Mouse (Mus musculus) embryonic facial prominence, embryonic 10.5 days (tissue): ENCODE measurements around the gene Lrig2. TPM values are rescaled to one million over a fixed set of nuclear protein-coding genes. Genes with fewer than 3 reads are reported as not detected.

Experiments used
- DNase-seq: peaks from one replicate; pipeline ENCODE4 v3.0.0-alpha.2; 2017; ENCODE audit warnings: low spot score
- H3K27ac ChIP-seq: fragments of 300-500 bp; sonication (generic); replicated peaks from 2 replicates; pipeline ENCODE4 v1.5.1; 2016; ENCODE audit warnings: mild to moderate bottlenecking
- H3K27me3 ChIP-seq: fragments of 300-500 bp; sonication (generic); replicated peaks from 2 replicates; pipeline ENCODE4 v1.6.1; 2016; ENCODE audit warnings: low read depth, mild to moderate bottlenecking; ENCODE audit not compliant: poor library complexity, severe bottlenecking
- H3K36me3 ChIP-seq: fragments of 300-500 bp; sonication (generic); replicated peaks from 2 replicates; pipeline ENCODE4 v1.6.1; 2016; ENCODE audit warnings: mild to moderate bottlenecking, moderate library complexity
- H3K4me1 ChIP-seq: fragments of 300-500 bp; sonication (generic); 2 replicates; pipeline ENCODE4 v1.6.1; 2016
- H3K4me3 ChIP-seq: fragments of 300-500 bp; sonication (generic); 2 replicates; pipeline ENCODE4 v1.5.1; 2016; ENCODE audit warnings: mild to moderate bottlenecking, moderate library complexity
- H3K9me3 ChIP-seq: fragments of 300-500 bp; sonication (generic); 2 replicates; pipeline ENCODE4 v1.6.1; 2016; ENCODE audit warnings: mild to moderate bottlenecking
- WGBS: fragments of 180-500 bp; shearing (Covaris S2); methylation state at CpG from one replicate; pipeline ENCODE4 v1.1.7; 2016; 5-methylcytosine and 5-hydroxymethylcytosine counted together
- polyA plus RNA-seq: library from polyadenylated mRNA; unstranded; fragments of >200 nt; fragmentation: Nextera tagmentation; extraction: Ambion mirVana; gene quantifications from 2 replicates; pipeline ENCODE4 v1.2.1, GENCODE M21; 2016

Lrig2 gene
- polyA plus RNA-seq, 1 experiment from 2014 or later = 19.1 TPM

- 80% methylated on average over 1 of the region's 1 CpGs for WGBS
- Histone ChIP-seq H3K4me3 (no peak overlapping the region), H3K27ac (no peak overlapping the region), H3K4me1 (no peaks in the 10 kb centered on the region), H3K9me3 (no peaks in the 10 kb centered on the region), H3K27me3 (no peaks in the 10 kb centered on the region), H3K36me3 (peaks cover 74% of the 10 kb centered on the region)
- DNase-seq = no peak
These were observed 30.6 kb downstream of the Lrig2 start for GRCm38 (mm10) chr3:104480946-104481719.

- no peak for DNase-seq
- no peaks in the 10 kb centered on the region for H3K4me1 ChIP-seq
- 94% methylated on average over 1 of the region's 1 CpGs for WGBS
- H3K27ac ChIP-seq = no peak overlapping the region
- no peak overlapping the region for H3K4me3 ChIP-seq
- peaks cover 69% of the 10 kb centered on the region for H3K36me3 ChIP-seq
- H3K9me3 ChIP-seq = no peaks in the 10 kb centered on the region
- no peaks in the 10 kb centered on the region for H3K27me3 ChIP-seq
These were observed 33.7 kb downstream of the Lrig2 start for GRCm38 (mm10) chr3:104478056-104478455.

- WGBS = 83% methylated on average over 3 of the region's 3 CpGs
- no peak for DNase-seq
- Histone ChIP-seq H3K4me1 (no peaks in the 10 kb centered on the region), H3K36me3 (peaks cover 37% of the 10 kb centered on the region), H3K27ac (no peak overlapping the region), H3K27me3 (no peaks in the 10 kb centered on the region), H3K9me3 (no peaks in the 10 kb centered on the region), H3K4me3 (no peak overlapping the region)
These were observed 42.3 kb downstream of the Lrig2 start for GRCm38 (mm10) chr3:104469421-104469820.

- Histone ChIP-seq H3K27ac (no peak overlapping the region), H3K27me3 (no peaks in the 10 kb centered on the region), H3K4me3 (no peak overlapping the region), H3K4me1 (no peaks in the 10 kb centered on the region), H3K36me3 (peaks cover 99% of the 10 kb centered on the region), H3K9me3 (no peaks in the 10 kb centered on the region)
- 81% methylated on average over 2 of the region's 2 CpGs for WGBS
- no peak for DNase-seq
These were observed 50.5 kb downstream of the Lrig2 start for GRCm38 (mm10) chr3:104461226-104461625.

GRCm38 (mm10) chr3:104458588-104458987 lies 53.1 kb downstream of the Lrig2 start:
- Histone ChIP-seq H3K27ac (no peak overlapping the region), H3K4me1 (no peaks in the 10 kb centered on the region), H3K9me3 (no peaks in the 10 kb centered on the region), H3K4me3 (no peak overlapping the region), H3K27me3 (no peaks in the 10 kb centered on the region), H3K36me3 (peaks cover 96% of the 10 kb centered on the region)
- 84% methylated on average over 1 of the region's 1 CpGs for WGBS
- no peak for DNase-seq

GRCm38 (mm10) chr3:104455506-104456275 lies 56.0 kb downstream of the Lrig2 start:
- Histone ChIP-seq H3K9me3 (no peaks in the 10 kb centered on the region), H3K36me3 (peaks cover 73% of the 10 kb centered on the region), H3K27me3 (no peaks in the 10 kb centered on the region), H3K4me3 (no peak overlapping the region), H3K4me1 (no peaks in the 10 kb centered on the region), H3K27ac (no peak overlapping the region)
- WGBS = 86% methylated on average over 10 of the region's 10 CpGs
- no peak for DNase-seq

GRCm38 (mm10) chr3:104447240-104447639 lies 64.5 kb downstream of the Lrig2 start:
- Histone ChIP-seq H3K4me3 (no peak overlapping the region), H3K27me3 (no peaks in the 10 kb centered on the region), H3K9me3 (no peaks in the 10 kb centered on the region), H3K27ac (no peak overlapping the region), H3K36me3 (no peaks in the 10 kb centered on the region), H3K4me1 (peaks cover 3% of the 10 kb centered on the region)
- DNase-seq = no peak
- 73% methylated on average over 2 of the region's 2 CpGs for WGBS

- DNase-seq = no peak
- 83% methylated on average over 6 of the region's 6 CpGs for WGBS
- Histone ChIP-seq H3K27ac (no peak overlapping the region), H3K4me1 (peaks cover 9% of the 10 kb centered on the region), H3K9me3 (no peaks in the 10 kb centered on the region), H3K36me3 (no peaks in the 10 kb centered on the region), H3K27me3 (no peaks in the 10 kb centered on the region), H3K4me3 (no peak overlapping the region)
These were observed 65.0 kb downstream of the Lrig2 start for GRCm38 (mm10) chr3:104446689-104447088.

GRCm38 (mm10) chr3:104445576-104445975 lies 66.1 kb downstream of the Lrig2 start:
- Histone ChIP-seq H3K4me1 (peaks cover 17% of the 10 kb centered on the region), H3K36me3 (no peaks in the 10 kb centered on the region), H3K27ac (no peak overlapping the region), H3K9me3 (no peaks in the 10 kb centered on the region), H3K27me3 (no peaks in the 10 kb centered on the region), H3K4me3 (no peak overlapping the region)
- 68% methylated on average over 6 of the region's 6 CpGs for WGBS
- DNase-seq = no peak

GRCm38 (mm10) chr3:104444946-104445460 lies 66.7 kb downstream of the Lrig2 start:
- peaks cover 19% of the 10 kb centered on the region for H3K4me1 ChIP-seq
- H3K27me3 ChIP-seq = no peaks in the 10 kb centered on the region
- DNase-seq = no peak
- H3K9me3 ChIP-seq = no peaks in the 10 kb centered on the region
- no peak overlapping the region for H3K4me3 ChIP-seq
- H3K27ac ChIP-seq = no peak overlapping the region
- 69% methylated on average over 3 of the region's 3 CpGs for WGBS
- no peaks in the 10 kb centered on the region for H3K36me3 ChIP-seq

- no peak for DNase-seq
- H3K4me3 ChIP-seq = no peak overlapping the region
- no peaks in the 10 kb centered on the region for H3K27me3 ChIP-seq
- no peaks in the 10 kb centered on the region for H3K36me3 ChIP-seq
- H3K4me1 ChIP-seq = peaks cover 19% of the 10 kb centered on the region
- H3K9me3 ChIP-seq = no peaks in the 10 kb centered on the region
- WGBS = 92% methylated on average over 3 of the region's 3 CpGs
- no peak overlapping the region for H3K27ac ChIP-seq
These were observed 67.6 kb downstream of the Lrig2 start for GRCm38 (mm10) chr3:104444082-104444481.

GRCm38 (mm10) chr3:104442357-104442756 lies 69.4 kb downstream of the Lrig2 start:
- no peak for DNase-seq
- H3K27ac ChIP-seq = peak overlapping the region; percentile 93
- no peaks in the 10 kb centered on the region for H3K36me3 ChIP-seq
- H3K9me3 ChIP-seq = no peaks in the 10 kb centered on the region
- H3K27me3 ChIP-seq = no peaks in the 10 kb centered on the region
- WGBS = 37% methylated on average over 5 of the region's 5 CpGs
- peak overlapping the region; percentile 44 for H3K4me3 ChIP-seq
- peaks cover 19% of the 10 kb centered on the region for H3K4me1 ChIP-seq

- peak overlapping the region; percentile 93 for H3K27ac ChIP-seq
- no peaks in the 10 kb centered on the region for H3K36me3 ChIP-seq
- WGBS = 20% methylated on average over 15 of the region's 15 CpGs
- H3K9me3 ChIP-seq = no peaks in the 10 kb centered on the region
- peak overlapping the region; percentile 44 for H3K4me3 ChIP-seq
- DNase-seq = peak; percentile 94
- H3K27me3 ChIP-seq = no peaks in the 10 kb centered on the region
- peaks cover 19% of the 10 kb centered on the region for H3K4me1 ChIP-seq
These were observed 69.8 kb downstream of the Lrig2 start for GRCm38 (mm10) chr3:104441870-104442283.
